Mouse (Mus musculus) cerebellum, adult 2 months (tissue): Measurements from ENCODE around the gene Gng5. TPM values are rescaled to one million over a fixed set of nuclear protein-coding genes. Genes with fewer than 3 reads are reported as not detected.

Experiments used
- DNase-seq, 2 experiments: peaks; one replicate each; pipeline ENCODE4 v3.0.0; 2021
- H3K27ac ChIP-seq: fragments of 200-500 bp; 2 replicates; pipeline ENCODE4 v1.5.1; 2012; ENCODE audit warnings: low read length, control low read depth, inconsistent platforms; ENCODE audit not compliant: insufficient read depth
- H3K27me3 ChIP-seq: fragments of 200-500 bp; 2 replicates; pipeline ENCODE4 v1.6.1; 2012; ENCODE audit warnings: inconsistent platforms, mild to moderate bottlenecking, low read length, moderate library complexity; ENCODE audit not compliant: control insufficient read depth, insufficient read depth
- H3K4me1 ChIP-seq: fragments of 200-500 bp; 2 replicates; pipeline ENCODE4 v1.6.1; 2011; ENCODE audit warnings: low read length; ENCODE audit not compliant: control insufficient read depth, insufficient read depth
- H3K4me3 ChIP-seq: fragments of 200-500 bp; replicated peaks from 2 replicates; pipeline ENCODE3; 2011; ENCODE audit warnings: mild to moderate bottlenecking, low read depth, low read length, control low read depth; ENCODE audit not compliant: insufficient read depth
- CTCF ChIP-seq: fragments of 200-500 bp; IDR thresholded peaks from 2 replicates; pipeline ENCODE4 v1.5.1; 2011; ENCODE audit warnings: low read depth, mild to moderate bottlenecking, control low read depth, low read length, moderate library complexity, borderline replicate concordance; ENCODE audit not compliant: insufficient read depth
- POLR2A ChIP-seq: fragments of 200-500 bp; IDR thresholded peaks from 2 replicates; pipeline ENCODE4 v1.6.1; 2011; ENCODE audit warnings: low read length, control low read depth, borderline replicate concordance; ENCODE audit not compliant: insufficient read depth
- whole genome bisulfite sequencing: fragments of 180-500 bp; shearing (Covaris S2); methylation state at CpG from one replicate; pipeline ENCODE4 v1.1.7; 2018; 5-methylcytosine and 5-hydroxymethylcytosine counted together
- polyA plus RNA-seq: library from polyadenylated mRNA; depleted of rRNA; stranded (reverse); fragments of >200 nt; gene quantifications from 2 replicates; pipeline ENCODE4 v1.2.3, GENCODE M21; 2012

Gene Gng5
- polyA plus RNA-seq, 1 experiment = 93.9 TPM

DNA sequence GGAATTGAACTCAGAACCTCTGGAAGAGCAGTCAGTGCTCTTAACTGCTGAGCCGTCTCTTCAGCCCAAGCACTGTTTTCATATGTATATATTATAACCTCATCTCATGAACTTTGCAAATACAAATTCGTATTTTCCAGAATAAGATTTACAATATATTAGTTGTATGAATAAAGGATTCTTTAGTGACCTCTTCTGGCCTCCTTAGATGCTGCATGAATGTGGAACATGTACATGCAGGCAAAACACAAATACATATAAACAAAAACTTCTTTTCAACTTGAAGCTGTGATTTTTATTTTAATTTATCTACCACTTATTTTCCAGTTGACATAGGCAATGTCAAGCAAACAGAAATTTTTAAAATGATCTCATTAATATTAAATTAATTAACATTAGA, 17.6 kb upstream of the Gng5 start:
- WGBS = 67% methylated on average over 2 of the region's 2 CpGs
- Histone ChIP-seq H3K27ac (no peak overlapping the region), H3K27me3 (no peaks in the 10 kb centered on the region), H3K4me1 (no peaks in the 10 kb centered on the region), H3K4me3 (no peak overlapping the region)
- TF ChIP-seq CTCF (no peak), POLR2A (no peak)
- no peak for DNase-seq

DNA sequence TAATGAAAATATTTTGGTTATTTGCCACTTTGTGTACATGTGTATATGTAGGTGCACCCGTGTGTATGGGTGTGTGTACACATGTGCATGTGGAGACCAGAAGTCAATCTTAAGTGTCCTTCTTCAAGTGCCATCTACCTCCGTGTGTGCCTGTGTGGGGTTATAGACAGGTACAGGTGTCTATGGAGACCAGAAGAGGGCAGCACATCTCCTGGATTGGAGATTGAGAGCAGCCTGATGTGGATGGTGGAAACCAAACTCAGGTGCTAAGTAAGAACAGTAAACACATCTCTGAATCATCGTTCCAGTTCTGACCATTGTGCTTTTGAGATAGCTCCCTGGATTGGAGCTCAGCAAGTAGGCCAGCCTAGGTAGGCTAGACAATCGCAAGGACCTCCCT, 13.1 kb upstream of the Gng5 start:
- Histone ChIP-seq H3K4me3 (no peak overlapping the region), H3K27ac (no peak overlapping the region), H3K4me1 (no peaks in the 10 kb centered on the region), H3K27me3 (no peaks in the 10 kb centered on the region)
- no peak for DNase-seq
- WGBS = 90% methylated on average over 4 of the region's 4 CpGs
- TF ChIP-seq POLR2A (no peak), CTCF (no peak)

DNA sequence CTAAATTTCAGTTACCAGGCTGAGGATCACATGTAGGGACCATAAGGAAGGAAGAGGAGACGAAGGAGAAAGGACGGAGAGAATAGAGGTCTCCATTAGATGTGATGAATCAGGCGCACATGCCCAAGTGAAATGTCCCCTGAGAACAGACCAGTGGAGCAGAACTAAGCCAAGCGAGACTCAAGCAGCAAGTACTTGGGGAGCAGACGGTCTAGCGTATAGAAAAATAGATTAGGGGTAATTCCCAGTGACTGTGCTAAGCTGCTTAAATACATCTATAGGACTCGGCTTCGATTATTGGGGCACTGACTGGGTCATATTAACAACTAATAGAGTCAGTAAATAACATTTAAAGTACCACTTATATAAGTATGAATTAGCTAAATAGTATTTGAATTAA, 4.7 kb upstream of the Gng5 start:
- no peak for TF ChIP-seq CTCF
- TF ChIP-seq POLR2A = no peak
- Histone ChIP-seq H3K27ac (no peak overlapping the region), H3K4me3 (no peak overlapping the region), H3K27me3 (peaks cover 6% of the 10 kb centered on the region; the same call in 1 of the 2 replicates), H3K4me1 (no peaks in the 10 kb centered on the region)
- no peak for DNase-seq
- 61% methylated on average over 8 of the region's 8 CpGs for WGBS

DNA sequence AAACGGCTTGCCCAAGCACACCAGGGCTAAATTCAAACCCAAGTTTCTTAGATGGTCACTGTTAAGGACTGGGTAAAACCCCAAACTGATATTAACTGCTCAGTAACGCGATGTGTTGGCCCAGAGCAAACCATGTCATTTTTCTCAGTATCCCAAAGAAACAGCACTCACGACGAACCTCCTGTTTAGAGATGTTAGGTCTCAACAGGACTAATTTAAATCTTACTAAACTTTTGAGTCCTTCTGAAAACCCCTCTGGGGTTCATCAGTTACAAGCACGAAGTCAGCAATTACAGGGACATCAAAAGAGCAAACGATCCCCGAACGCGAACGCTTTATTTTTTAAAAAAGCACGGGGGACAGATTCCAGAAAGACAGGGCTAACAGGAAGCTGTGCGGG, 618 bp upstream of the Gng5 start:
- WGBS = 5% methylated on average over 13 of the region's 13 CpGs
- Histone ChIP-seq H3K27me3 (peaks cover 8% of the 10 kb centered on the region; the same call in 1 of the 2 replicates), H3K4me1 (no peaks in the 10 kb centered on the region), H3K27ac (no peak overlapping the region), H3K4me3 (peak overlapping the region; percentile 34)
- peak in 1 of 2 experiments; percentile 5 for DNase-seq
- no peak for TF ChIP-seq POLR2A
- no peak for TF ChIP-seq CTCF

DNA sequence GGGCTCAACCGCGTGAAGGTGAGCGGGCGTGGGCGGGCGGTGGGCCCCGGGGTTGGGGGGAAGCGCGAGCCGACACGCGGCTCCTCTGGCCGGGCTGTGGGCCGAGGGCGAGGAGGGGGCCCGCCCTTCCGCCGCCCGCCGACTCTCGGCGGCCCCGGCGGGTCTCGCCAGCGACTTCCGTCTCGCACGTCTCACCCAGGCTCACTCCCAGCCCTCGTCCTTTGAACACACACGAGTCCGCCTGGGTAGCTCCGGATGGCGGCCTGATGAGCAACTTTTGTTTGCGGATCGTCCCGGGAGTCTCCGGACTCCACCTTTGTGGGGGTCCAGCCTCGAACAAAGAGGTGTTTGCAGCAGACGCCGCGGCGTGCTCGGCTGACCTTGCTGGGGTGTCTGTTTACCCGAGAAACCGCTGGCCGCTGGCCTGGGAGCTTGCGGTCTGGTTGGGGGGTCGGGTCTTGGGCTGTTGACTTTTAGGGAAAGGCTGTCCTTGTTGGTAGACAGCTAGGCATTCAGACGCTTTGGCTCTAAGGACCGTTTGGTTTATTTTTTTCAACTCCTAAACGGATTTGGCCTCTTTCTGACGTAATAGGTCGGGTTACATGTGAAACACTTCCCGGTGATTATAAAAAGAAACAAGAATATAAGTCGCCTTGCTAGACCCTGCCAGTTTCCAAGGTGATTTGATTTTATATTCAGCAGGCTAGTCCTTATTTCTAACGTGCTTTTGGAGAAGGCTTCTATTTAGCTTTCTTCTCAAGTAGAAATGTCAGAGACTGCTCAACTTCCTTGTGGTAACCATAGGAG, 599 bp downstream of the Gng5 start:
- H3K27ac ChIP-seq = no peak overlapping the region
- 2% methylated on average over 57 of the region's 57 CpGs for WGBS
- peaks cover 8% of the 10 kb centered on the region; the same call in 1 of the 2 replicates for H3K27me3 ChIP-seq
- peak in 1 of 2 experiments; percentile 17 for DNase-seq
- no peaks in the 10 kb centered on the region for H3K4me1 ChIP-seq
- H3K4me3 ChIP-seq = peak overlapping the region; percentile 51
- no peak for TF ChIP-seq CTCF
- no peak for TF ChIP-seq POLR2A

DNA sequence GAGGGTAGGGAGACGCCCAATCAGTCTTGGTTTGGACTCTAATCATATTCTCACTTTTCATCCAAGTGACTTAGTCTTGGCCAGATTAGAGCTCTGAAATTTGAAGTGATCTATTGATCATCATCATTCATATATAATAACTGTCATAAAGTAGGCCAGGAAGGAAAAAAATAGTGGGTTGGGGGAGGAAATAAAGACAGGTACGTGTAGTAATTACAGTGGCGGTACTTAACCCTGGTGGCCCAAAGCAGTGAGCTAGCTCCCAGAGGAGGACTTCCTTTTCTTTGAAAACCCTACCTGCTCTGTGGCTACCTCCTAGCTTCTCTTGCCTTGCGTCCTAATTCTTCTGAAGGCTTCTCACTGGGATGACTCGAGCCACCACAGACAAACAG, 1.2 kb downstream of the Gng5 start:
- H3K27ac ChIP-seq = no peak overlapping the region
- DNase-seq = no peak
- peaks cover 8% of the 10 kb centered on the region; the same call in 1 of the 2 replicates for H3K27me3 ChIP-seq
- WGBS = 40% methylated on average over 5 of the region's 5 CpGs
- TF ChIP-seq CTCF (no peak), POLR2A (no peak)
- H3K4me3 ChIP-seq = no peak overlapping the region
- H3K4me1 ChIP-seq = no peaks in the 10 kb centered on the region

DNA sequence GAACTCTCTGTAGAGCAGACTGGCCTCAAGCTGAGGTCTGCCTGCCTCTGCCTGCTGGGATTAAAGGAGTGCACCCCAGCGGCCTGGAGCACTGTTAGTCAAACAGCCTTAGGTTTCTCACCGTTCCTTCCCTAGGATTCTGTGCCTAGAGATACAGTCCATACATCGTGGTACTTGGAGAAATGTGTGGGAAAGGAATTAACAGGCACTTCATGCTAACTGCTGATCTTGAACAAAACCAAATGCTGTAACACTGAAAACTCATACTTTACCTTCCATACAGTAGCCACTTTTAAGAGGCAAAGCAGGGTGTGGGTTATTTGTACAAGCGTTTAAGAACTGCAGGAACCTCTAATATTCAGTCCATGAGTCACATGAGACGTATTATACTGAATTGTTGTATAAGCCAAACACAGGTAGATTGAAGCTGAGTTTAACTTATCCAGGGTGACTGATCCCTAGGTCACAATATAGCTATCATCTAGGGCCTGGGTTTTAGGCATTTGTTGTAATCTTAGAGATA, 2.1 kb downstream of the Gng5 start:
- TF ChIP-seq CTCF = no peak
- TF ChIP-seq POLR2A = no peak
- Histone ChIP-seq H3K27me3 (peaks cover 8% of the 10 kb centered on the region; the same call in 1 of the 2 replicates), H3K27ac (no peak overlapping the region), H3K4me3 (no peak overlapping the region), H3K4me1 (no peaks in the 10 kb centered on the region)
- no peak for DNase-seq
- 52% methylated on average over 5 of the region's 5 CpGs for WGBS

DNA sequence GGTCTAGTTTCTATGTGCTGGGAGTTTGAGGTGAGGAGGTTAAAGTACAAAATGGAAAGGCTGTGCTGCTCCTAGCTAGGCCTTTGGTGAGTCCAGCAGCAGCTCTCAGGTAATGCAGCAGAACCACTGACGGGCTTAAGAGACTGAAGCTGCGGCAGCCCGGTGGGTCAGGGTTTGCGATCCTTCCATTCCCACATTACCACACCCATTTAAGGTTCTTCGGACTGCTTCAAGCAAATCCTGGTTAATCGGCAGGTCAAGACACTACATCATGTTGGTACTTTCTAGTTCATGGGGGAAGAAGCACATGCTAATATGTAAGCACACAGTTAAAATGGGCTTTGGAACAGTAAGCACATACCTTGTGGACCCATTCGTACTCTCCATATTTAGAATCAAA, 7.1 kb downstream of the Gng5 start:
- TF ChIP-seq POLR2A (no peak), CTCF (no peak)
- H3K4me3 ChIP-seq = no peak overlapping the region
- no peaks in the 10 kb centered on the region for H3K27me3 ChIP-seq
- no peak overlapping the region for H3K27ac ChIP-seq
- no peaks in the 10 kb centered on the region for H3K4me1 ChIP-seq
- WGBS = 97% methylated on average over 7 of the region's 7 CpGs
- DNase-seq = no peak
